Mouse (Mus musculus) lung, embryonic 14.5 days (tissue): Measurements from ENCODE around the gene Nbea. TPM values are rescaled to one million over a fixed set of nuclear protein-coding genes. Genes with fewer than 3 reads are reported as not detected.

Experiments used
- ATAC-seq: fragments of 200-750 bp; cut with Nextera tagmentation; 2 replicates; pipeline ENCODE4 v1.8.0; 2017; ENCODE audit warnings: mild to moderate bottlenecking, moderate TSS enrichment, moderate library complexity; ENCODE audit not compliant: insufficient read depth
- DNase-seq: peaks from one replicate; pipeline ENCODE4 v3.0.0-alpha.2; 2015
- H3K27ac ChIP-seq: fragments of 300-500 bp; sonication (generic); 2 replicates; pipeline ENCODE4 v1.5.1; 2014; ENCODE audit warnings: low read depth, mild to moderate bottlenecking, moderate library complexity
- H3K27me3 ChIP-seq: fragments of 300-500 bp; sonication (generic); 2 replicates; pipeline ENCODE4 v1.6.1; 2014; ENCODE audit warnings: low read length, control low read depth; ENCODE audit not compliant: insufficient read depth
- H3K36me3 ChIP-seq: fragments of 300-500 bp; sonication (generic); 2 replicates; pipeline ENCODE4 v1.6.1; 2014; ENCODE audit warnings: control low read depth; ENCODE audit not compliant: insufficient read depth
- H3K4me1 ChIP-seq: fragments of 300-500 bp; sonication (generic); 2 replicates; pipeline ENCODE4 v1.6.1; 2014; ENCODE audit warnings: antibody characterized with exemption, control low read depth; ENCODE audit not compliant: insufficient read depth
- H3K4me2 ChIP-seq: fragments of 300-500 bp; sonication (generic); 2 replicates; pipeline ENCODE4 v1.6.1; 2014; ENCODE audit warnings: mild to moderate bottlenecking
- H3K4me3 ChIP-seq: fragments of 300-500 bp; sonication (generic); 2 replicates; pipeline ENCODE4 v1.5.1; 2014; ENCODE audit warnings: low read depth, low read length
- H3K9ac ChIP-seq: fragments of 300-500 bp; sonication (generic); 2 replicates; pipeline ENCODE4 v1.6.1; 2014
- H3K9me3 ChIP-seq: fragments of 300-500 bp; sonication (generic); 2 replicates; pipeline ENCODE4 v1.6.1; 2016; ENCODE audit warnings: low read depth, low read length, control low read depth
- CTCF ChIP-seq: IDR thresholded peaks from 2 replicates; pipeline ENCODE4 v1.5.1; 2016; ENCODE audit warnings: antibody characterized with exemption, low read depth
- WGBS: fragments of 180-500 bp; shearing (Covaris S2); extraction: QIAGEN DNeasy Blood & Tissue Kit; methylation state at CpG from one replicate; pipeline ENCODE4 v1.1.7; 2014; 5-methylcytosine and 5-hydroxymethylcytosine counted together
- polyA plus RNA-seq: library from polyadenylated mRNA; unstranded; fragments of >200 nt; fragmentation: Nextera tagmentation; extraction: Ambion mirVana; gene quantifications from 2 replicates; pipeline ENCODE4 v1.2.1, GENCODE M21; 2014

Nbea gene
- polyA plus RNA-seq, 1 experiment from 2014 or later = 10.7 TPM

DNA sequence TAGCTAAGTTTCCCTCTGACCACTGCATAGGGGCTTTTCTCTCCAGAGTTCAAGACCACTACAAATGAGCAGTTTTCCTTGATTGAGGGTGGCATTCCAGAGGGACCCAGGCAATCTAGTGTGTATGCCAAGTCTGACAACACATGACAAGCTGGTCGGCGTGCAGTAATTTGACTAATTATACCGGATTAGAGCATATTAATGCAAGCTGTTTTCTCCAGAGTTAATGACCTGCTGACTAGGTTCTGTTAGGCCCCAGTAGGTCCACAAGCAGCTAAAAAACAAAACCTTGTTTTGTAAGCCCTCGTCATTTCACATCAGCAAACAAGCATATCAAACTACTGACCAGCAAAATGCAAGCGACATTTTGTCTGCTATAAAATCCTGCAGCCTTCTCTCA is 432.1 kb downstream of the Nbea start:
- WGBS = 79% methylated on average over 5 of the region's 5 CpGs
- no peak for TF ChIP-seq CTCF
- Histone ChIP-seq H3K4me2 (no peak overlapping the region), H3K4me3 (no peak overlapping the region), H3K27ac (no peak overlapping the region), H3K9ac (no peak overlapping the region), H3K9me3 (no peaks in the 10 kb centered on the region), H3K36me3 (no peaks in the 10 kb centered on the region), H3K27me3 (no peaks in the 10 kb centered on the region), H3K4me1 (no peaks in the 10 kb centered on the region)
- DNase-seq = no peak
- ATAC-seq = no peak

DNA sequence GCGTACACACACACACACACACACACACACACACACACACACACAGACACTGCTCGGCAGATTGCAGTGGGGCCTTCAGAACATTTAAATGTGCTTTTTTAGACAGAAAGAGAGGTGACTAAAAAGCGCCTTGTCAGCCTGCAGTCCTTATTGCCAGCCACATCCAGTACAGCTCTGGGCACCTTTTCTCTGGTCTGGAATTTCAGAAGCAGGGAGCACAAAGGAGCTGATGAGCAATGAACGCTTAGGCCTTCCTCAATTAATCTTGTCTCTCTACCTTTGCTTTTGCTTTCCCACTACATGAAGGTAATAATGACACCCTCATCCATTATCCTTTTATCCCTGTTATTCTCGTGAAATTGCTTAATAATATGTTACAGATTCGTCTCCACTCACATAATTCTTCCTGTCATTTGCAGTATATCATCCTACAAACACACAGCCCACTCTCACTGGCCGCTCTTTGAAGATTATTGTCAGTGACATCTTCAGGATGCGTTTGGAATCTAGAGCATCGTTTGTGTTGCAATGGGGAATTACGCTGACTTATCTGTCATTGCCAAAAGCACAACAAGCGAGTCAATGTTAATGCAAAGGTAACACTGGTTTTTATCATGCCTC is 432.9 kb downstream of the Nbea start:
- Histone ChIP-seq H3K4me1 (no peaks in the 10 kb centered on the region), H3K36me3 (no peaks in the 10 kb centered on the region), H3K27ac (no peak overlapping the region), H3K4me3 (no peak overlapping the region), H3K4me2 (no peak overlapping the region), H3K9me3 (no peaks in the 10 kb centered on the region), H3K9ac (no peak overlapping the region), H3K27me3 (no peaks in the 10 kb centered on the region)
- WGBS = 49% methylated on average over 11 of the region's 11 CpGs
- ATAC-seq (no peak), DNase-seq (no peak)
- no peak for TF ChIP-seq CTCF

DNA sequence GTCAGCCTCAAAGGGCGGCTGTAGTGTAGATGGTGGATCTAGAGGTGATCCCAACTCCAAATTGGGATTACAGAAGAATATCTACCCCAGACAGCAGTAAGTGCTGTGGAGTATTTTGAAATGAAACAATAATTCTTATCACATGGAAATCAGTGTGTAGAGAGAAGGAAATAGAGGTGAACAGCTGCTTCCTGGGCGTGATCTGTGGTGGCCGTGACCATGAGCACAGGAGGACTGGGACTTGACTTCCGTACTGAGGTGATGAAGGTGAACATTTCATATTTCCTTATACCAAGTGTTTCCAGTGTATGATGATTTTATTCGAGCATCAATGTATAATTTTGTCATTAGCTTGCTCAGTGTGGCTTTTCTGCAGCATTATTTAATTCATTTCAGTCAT is 439.6 kb downstream of the Nbea start:
- Histone ChIP-seq H3K4me3 (no peak overlapping the region), H3K27me3 (no peaks in the 10 kb centered on the region), H3K9me3 (no peaks in the 10 kb centered on the region), H3K4me1 (no peaks in the 10 kb centered on the region), H3K9ac (no peak overlapping the region), H3K27ac (no peak overlapping the region), H3K36me3 (no peaks in the 10 kb centered on the region), H3K4me2 (no peak overlapping the region)
- ATAC-seq = no peak
- 80% methylated on average over 5 of the region's 5 CpGs for WGBS
- TF ChIP-seq CTCF = no peak
- no peak for DNase-seq

DNA sequence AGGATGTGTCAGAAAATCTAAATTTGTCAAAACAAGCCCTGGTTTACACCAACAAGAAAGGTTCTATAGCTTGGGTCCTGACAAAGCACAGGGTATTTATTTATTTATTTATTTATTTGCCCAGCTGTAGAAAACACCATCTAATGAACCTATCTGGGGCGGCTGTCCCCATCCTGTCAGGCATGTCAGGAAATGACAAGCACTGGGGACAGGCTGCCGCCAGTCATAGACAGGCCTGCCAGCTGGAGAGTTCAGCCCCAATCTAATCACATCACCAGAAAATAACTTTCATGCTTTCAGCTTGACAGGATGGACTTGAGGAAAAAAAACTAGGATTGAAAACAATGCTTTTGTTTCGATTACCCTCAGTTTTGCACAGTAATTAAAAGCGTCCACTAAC is 440.8 kb downstream of the Nbea start:
- DNase-seq (no peak), ATAC-seq (no peak)
- WGBS = 76% methylated on average over 4 of the region's 4 CpGs
- Histone ChIP-seq H3K36me3 (no peaks in the 10 kb centered on the region), H3K27ac (no peak overlapping the region), H3K4me3 (no peak overlapping the region), H3K4me1 (no peaks in the 10 kb centered on the region), H3K9ac (no peak overlapping the region), H3K27me3 (no peaks in the 10 kb centered on the region), H3K9me3 (no peaks in the 10 kb centered on the region), H3K4me2 (no peak overlapping the region)
- TF ChIP-seq CTCF = no peak

DNA sequence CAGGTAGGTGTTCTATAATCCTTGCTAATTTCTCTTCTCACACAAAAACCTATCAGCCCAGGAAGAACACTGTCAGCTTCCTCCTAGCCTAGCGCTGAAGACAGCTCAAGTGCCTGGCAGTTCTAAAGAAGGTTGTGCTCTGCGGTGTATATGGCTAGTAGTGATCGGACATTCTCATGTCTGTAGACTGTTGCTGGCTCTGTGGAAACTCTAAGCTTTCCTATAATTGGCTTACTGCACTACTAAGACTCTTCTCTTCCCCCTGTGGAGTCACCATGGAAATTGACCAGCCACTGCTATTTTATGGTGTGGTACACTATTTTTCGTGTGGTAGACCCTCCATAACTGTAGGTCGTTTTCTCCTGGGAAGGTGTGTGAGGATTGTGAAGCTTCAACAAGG is 441.3 kb downstream of the Nbea start:
- Histone ChIP-seq H3K9me3 (no peaks in the 10 kb centered on the region), H3K27ac (no peak overlapping the region), H3K9ac (no peak overlapping the region), H3K4me3 (no peak overlapping the region), H3K27me3 (no peaks in the 10 kb centered on the region), H3K36me3 (no peaks in the 10 kb centered on the region), H3K4me1 (no peaks in the 10 kb centered on the region), H3K4me2 (no peak overlapping the region)
- no peak for TF ChIP-seq CTCF
- DNase-seq (no peak), ATAC-seq (no peak)
- 83% methylated on average over 5 of the region's 5 CpGs for WGBS

DNA sequence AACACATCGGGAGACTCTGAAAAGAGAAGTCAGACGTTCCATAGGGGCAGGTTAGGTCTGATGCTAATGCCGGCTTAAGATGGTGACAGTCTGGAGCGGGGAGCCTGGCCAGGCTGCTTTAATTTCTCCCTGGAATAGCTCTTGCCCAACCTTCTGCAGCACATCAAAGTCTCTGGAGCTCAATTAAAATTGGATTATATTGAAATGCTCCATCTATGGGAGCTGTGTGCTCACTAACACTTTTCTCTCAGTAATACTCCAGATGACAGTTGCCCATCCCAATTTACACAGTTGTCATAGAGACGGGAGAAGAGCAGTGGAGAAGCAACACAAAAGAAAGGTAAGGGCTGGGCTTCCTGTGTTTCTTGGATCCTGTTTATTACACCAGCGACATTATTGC is 442.1 kb downstream of the Nbea start:
- H3K27me3 ChIP-seq = no peaks in the 10 kb centered on the region
- ATAC-seq (no peak), DNase-seq (no peak)
- H3K36me3 ChIP-seq = no peaks in the 10 kb centered on the region
- H3K27ac ChIP-seq = no peak overlapping the region
- no peaks in the 10 kb centered on the region for H3K4me1 ChIP-seq
- TF ChIP-seq CTCF = no peak
- H3K9me3 ChIP-seq = no peaks in the 10 kb centered on the region
- no peak overlapping the region for H3K4me2 ChIP-seq
- WGBS = 67% methylated on average over 6 of the region's 6 CpGs
- H3K4me3 ChIP-seq = no peak overlapping the region
- no peak overlapping the region for H3K9ac ChIP-seq

DNA sequence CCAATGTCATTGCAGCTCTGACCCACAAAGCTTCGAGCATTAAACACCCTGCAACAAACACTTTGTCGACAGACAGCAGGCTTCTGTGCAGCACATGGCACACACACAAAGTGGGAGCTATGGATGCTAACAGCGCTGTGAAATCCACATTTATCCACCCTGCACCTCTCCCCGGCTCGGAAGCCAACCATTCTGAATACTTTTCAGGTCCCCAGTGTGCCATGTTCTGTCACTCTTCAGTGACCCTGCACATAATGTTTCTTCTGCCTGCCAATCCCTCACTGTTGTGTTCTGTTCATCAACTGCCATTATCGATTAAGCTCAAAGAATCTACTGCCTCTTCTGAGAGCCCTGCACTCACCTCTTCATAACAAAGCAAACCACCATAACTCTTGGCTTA is 449.8 kb downstream of the Nbea start:
- TF ChIP-seq CTCF = no peak
- no peak for DNase-seq
- no peaks in the 10 kb centered on the region for H3K36me3 ChIP-seq
- no peak overlapping the region for H3K27ac ChIP-seq
- 71% methylated on average over 6 of the region's 6 CpGs for WGBS
- no peak overlapping the region for H3K4me2 ChIP-seq
- no peak for ATAC-seq
- no peaks in the 10 kb centered on the region for H3K27me3 ChIP-seq
- H3K9ac ChIP-seq = no peak overlapping the region
- H3K9me3 ChIP-seq = no peaks in the 10 kb centered on the region
- no peaks in the 10 kb centered on the region for H3K4me1 ChIP-seq
- no peak overlapping the region for H3K4me3 ChIP-seq

DNA sequence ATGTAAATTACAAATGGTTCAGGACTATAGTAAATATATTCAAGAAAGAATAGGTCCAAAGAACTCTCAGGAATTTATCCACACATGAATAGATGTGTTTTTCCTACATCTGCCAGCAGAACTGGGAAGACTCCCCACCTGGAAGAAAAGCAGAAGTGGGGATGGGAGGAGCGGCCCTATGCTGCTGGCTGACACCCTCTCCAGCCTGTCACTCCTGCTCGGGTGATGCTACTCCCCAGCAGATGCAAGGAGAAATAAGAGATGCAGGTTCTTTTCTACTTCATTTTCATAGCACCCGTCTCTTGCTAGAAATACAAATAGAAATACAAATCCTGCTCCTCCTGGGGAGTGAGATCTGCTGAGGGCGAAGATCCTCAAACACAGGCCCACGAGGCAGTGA is 453.0 kb downstream of the Nbea start:
- no peak for TF ChIP-seq CTCF
- no peaks in the 10 kb centered on the region for H3K9me3 ChIP-seq
- DNase-seq (no peak), ATAC-seq (no peak)
- no peaks in the 10 kb centered on the region for H3K4me1 ChIP-seq
- H3K27ac ChIP-seq = no peak overlapping the region
- H3K4me3 ChIP-seq = no peak overlapping the region
- H3K4me2 ChIP-seq = no peak overlapping the region
- WGBS = 54% methylated on average over 5 of the region's 5 CpGs
- H3K9ac ChIP-seq = no peak overlapping the region
- H3K27me3 ChIP-seq = no peaks in the 10 kb centered on the region
- H3K36me3 ChIP-seq = no peaks in the 10 kb centered on the region
